Mouse (Mus musculus) MEL (cell line): ENCODE measurements around the gene Clpb. TPM values are rescaled to one million over a fixed set of nuclear protein-coding genes. Genes with fewer than 3 reads are reported as not detected.

Experiments used
- DNase-seq: peaks from one replicate; pipeline ENCODE4 v3.0.0; 2011; ENCODE audit warnings: low read depth, low spot score
- H3K27ac ChIP-seq: 2 replicates; pipeline ENCODE4 v1.5.1; 2012; ENCODE audit warnings: low read depth, mild to moderate bottlenecking, control low read depth, low read length, moderate library complexity; ENCODE audit not compliant: control insufficient read depth
- H3K27me3 ChIP-seq, 2 experiments: fragments of 150-350 bp in 1 of 2; sonication (generic) in 1 of 2; 2 replicates each; pipeline ENCODE4 v1.6.1; 2012; ENCODE audit warnings: low read length in 2 of 2, mild to moderate bottlenecking in 2 of 2, improper control_type of control experiment in 1 of 2, moderate library complexity in 1 of 2; ENCODE audit not compliant: insufficient read depth in 2 of 2, control insufficient read depth in 1 of 2
- H3K36me3 ChIP-seq, 2 experiments: 2 replicates each; pipeline ENCODE4 v1.6.1; 2012 to 2014; ENCODE audit warnings: low read length in 2 of 2, improper control_type of control experiment in 1 of 2, inconsistent platforms in 1 of 2, mild to moderate bottlenecking in 1 of 2; ENCODE audit not compliant: insufficient read depth in 2 of 2, control insufficient read depth in 1 of 2
- H3K4me1 ChIP-seq, 2 experiments: fragments of 150-350 bp in 1 of 2; sonication (generic) in 1 of 2; 2 replicates each; pipeline ENCODE4 v1.6.1; 2012; ENCODE audit warnings: low read length in 2 of 2, improper control_type of control experiment in 1 of 2, mild to moderate bottlenecking in 1 of 2; ENCODE audit not compliant: insufficient read depth in 2 of 2, control insufficient read depth in 1 of 2
- H3K4me3 ChIP-seq, 2 experiments: fragments of 150-350 bp in 1 of 2; sonication (generic) in 1 of 2; 2 replicates each; pipeline ENCODE4 v1.5.1; 2012; ENCODE audit warnings: low read depth in 2 of 2, low read length in 2 of 2, mild to moderate bottlenecking in 2 of 2, moderate library complexity in 2 of 2, control low read depth in 1 of 2, improper control_type of control experiment in 1 of 2; ENCODE audit not compliant: control insufficient read depth in 1 of 2, insufficient read depth in 1 of 2
- H3K79me2 ChIP-seq: 2 replicates; pipeline ENCODE4 v1.6.1; 2012; ENCODE audit warnings: mild to moderate bottlenecking, low read length, moderate library complexity; ENCODE audit not compliant: control insufficient read depth, poor library complexity, insufficient read depth
- H3K9ac ChIP-seq: 2 replicates; pipeline ENCODE4 v1.6.1; 2012; ENCODE audit warnings: low read depth, mild to moderate bottlenecking, control low read depth, low read length, moderate library complexity; ENCODE audit not compliant: control insufficient read depth, poor library complexity, severe bottlenecking
- H3K9me3 ChIP-seq: fragments of 150-350 bp; sonication (generic); replicated peaks from 2 replicates; pipeline ENCODE4 v1.6.1; 2012; ENCODE audit warnings: mild to moderate bottlenecking, low read length, improper control_type of control experiment, moderate library complexity; ENCODE audit not compliant: insufficient read depth
- CHD2 ChIP-seq: IDR thresholded peaks from 2 replicates; pipeline ENCODE4 v1.6.1; 2011; ENCODE audit warnings: low read length, improper control_type of control experiment
- EP300 ChIP-seq, 2 experiments: IDR thresholded peaks; 2 replicates each; pipeline ENCODE4 v1.6.1; 2011; ENCODE audit warnings: improper control_type of control experiment in 2 of 2, low read length in 2 of 2, low read depth in 1 of 2, mild to moderate bottlenecking in 1 of 2
- GATA1 ChIP-seq: IDR thresholded peaks from 2 replicates; pipeline ENCODE4 v1.6.1; 2011; ENCODE audit warnings: low read depth, low read length, improper control_type of control experiment
- HCFC1 ChIP-seq: IDR thresholded peaks from 2 replicates; pipeline ENCODE4 v1.6.1; 2012; ENCODE audit warnings: low read depth, mild to moderate bottlenecking, inconsistent platforms, low read length, improper control_type of control experiment, moderate library complexity
- JUND ChIP-seq: IDR thresholded peaks from 2 replicates; pipeline ENCODE4 v1.6.1; 2011; ENCODE audit warnings: low read depth, mild to moderate bottlenecking, improper control_type of control experiment, low read length
- MAFK ChIP-seq: IDR thresholded peaks from 2 replicates; pipeline ENCODE4 v1.6.1; 2011; ENCODE audit warnings: low read depth, mild to moderate bottlenecking, low read length, improper control_type of control experiment, borderline replicate concordance
- MAZ ChIP-seq: IDR thresholded peaks from 2 replicates; pipeline ENCODE4 v1.6.1; 2012; ENCODE audit warnings: low read depth, mild to moderate bottlenecking, inconsistent platforms, low read length, improper control_type of control experiment
- MEF2A ChIP-seq: IDR thresholded peaks from 2 replicates; pipeline ENCODE4 v1.6.1; 2014; ENCODE audit warnings: low read depth, mild to moderate bottlenecking, inconsistent platforms, low read length, improper control_type of control experiment; ENCODE audit not compliant: poor library complexity, insufficient replicate concordance, severe bottlenecking; ENCODE audit errors: extremely low read depth
- MXI1 ChIP-seq: IDR thresholded peaks from 2 replicates; pipeline ENCODE4 v1.6.1; 2011; ENCODE audit warnings: mild to moderate bottlenecking, low read depth, low read length, improper control_type of control experiment
- MYC ChIP-seq: IDR thresholded peaks from 2 replicates; pipeline ENCODE4 v1.6.1; 2011; ENCODE audit warnings: low read depth, mild to moderate bottlenecking, low read length, improper control_type of control experiment, moderate library complexity
- NELFE ChIP-seq: IDR thresholded peaks from 2 replicates; pipeline ENCODE4 v1.6.1; 2011; ENCODE audit warnings: low read depth, low read length, improper control_type of control experiment
- POLR2A ChIP-seq, 2 experiments: IDR thresholded peaks; 2 replicates each; pipeline ENCODE4 v1.6.1; 2011 to 2012; ENCODE audit warnings: low read length in 2 of 2, mild to moderate bottlenecking in 2 of 2, control low read depth in 1 of 2, improper control_type of control experiment in 1 of 2, low read depth in 1 of 2, moderate library complexity in 1 of 2; ENCODE audit not compliant: control insufficient read depth in 1 of 2, insufficient read depth in 1 of 2, poor library complexity in 1 of 2
- RAD21 ChIP-seq: IDR thresholded peaks from 2 replicates; pipeline ENCODE4 v1.6.1; 2011; ENCODE audit warnings: mild to moderate bottlenecking, low read depth, low read length, improper control_type of control experiment
- SMC3 ChIP-seq: IDR thresholded peaks from 2 replicates; pipeline ENCODE4 v1.6.1; 2011; ENCODE audit warnings: low read depth, low read length, improper control_type of control experiment
- ZC3H11A ChIP-seq: IDR thresholded peaks from 2 replicates; pipeline ENCODE4 v1.6.1; 2012; ENCODE audit warnings: low read depth, mild to moderate bottlenecking, inconsistent platforms, low read length, improper control_type of control experiment
- ZMIZ1 ChIP-seq: IDR thresholded peaks from 2 replicates; pipeline ENCODE4 v1.6.1; 2012; ENCODE audit warnings: low read depth, mild to moderate bottlenecking, inconsistent platforms, low read length, improper control_type of control experiment, moderate library complexity
- ZNF384 ChIP-seq: IDR thresholded peaks from 2 replicates; pipeline ENCODE4 v1.6.1; 2012; ENCODE audit warnings: low read depth, mild to moderate bottlenecking, inconsistent platforms, low read length, improper control_type of control experiment
- polyA plus RNA-seq, 2 experiments: library from polyadenylated mRNA; stranded (reverse) in 1 of 2; unstranded in 1 of 2; fragments of >175 nt in 1 of 2; fragments of >200 nt in 1 of 2; gene quantifications; 2 replicates each; pipeline versions ENCODE4 v1.2.1 to v1.2.4; 2012; ENCODE audit warnings: low replicate concordance in 2 of 2, low read depth in 1 of 2; ENCODE audit not compliant: insufficient read length in 2 of 2, insufficient read depth in 1 of 2, missing spikeins in 1 of 2
- total RNA-seq: library from RNA; depleted of rRNA; stranded (reverse); fragments of 300-350 nt; gene quantifications from 2 replicates; pipeline ENCODE4 v1.2.3, GENCODE M21; 2012

Gene Clpb
- total and polyA plus RNA-seq, 3 experiments: 59.0 to 71.5 TPM; not detected in 1

- no peak for DNase-seq
- H3K27me3 ChIP-seq: no peaks in the 10 kb centered on the region
- H3K9me3 ChIP-seq: no peaks in the 10 kb centered on the region
- no peaks in the 10 kb centered on the region for H3K79me2 ChIP-seq
- TF ChIP-seq MEF2A: no peak
- TF ChIP-seq CHD2: no peak
- no peak for TF ChIP-seq MXI1
- TF ChIP-seq, all 39 proteins: peak for 0
- Histone ChIP-seq H3K9ac (no peak overlapping the region), H3K4me1 (no peaks in the 10 kb centered on the region), H3K27ac (no peak overlapping the region), H3K4me3 (no peak overlapping the region), H3K36me3 (no peaks in the 10 kb centered on the region; a peak in 1 of 4 replicates)
Measured at GRCm38 (mm10) chr7:101767335-101767907, 104.0 kb downstream of the Clpb start.

GRCm38 (mm10) chr7:101770051-101770450 is 106.6 kb downstream of the Clpb start:
- DNase-seq: no peak
- no peak overlapping the region for H3K4me3 ChIP-seq

GRCm38 (mm10) chr7:101771604-101772003 is 108.2 kb downstream of the Clpb start:
- TF ChIP-seq MAZ: no peak
- TF ChIP-seq RAD21: no peak
- no peak for TF ChIP-seq ZMIZ1
- TF ChIP-seq POLR2A (IDR thresholded peaks at IDR 0.05; ENCODE audit: control insufficient read depth in 1 of 2, insufficient read depth in 1 of 2, low read depth in 1 of 2, low read length in 2 of 2, poor library complexity in 1 of 2): no peak
- Histone ChIP-seq H3K9me3 (no peaks in the 10 kb centered on the region), H3K9ac (no peak overlapping the region), H3K79me2 (no peaks in the 10 kb centered on the region), H3K4me1 (no peaks in the 10 kb centered on the region), H3K4me3 (no peak overlapping the region), H3K27ac (no peak overlapping the region), H3K27me3 (no peaks in the 10 kb centered on the region), H3K36me3 (no peaks in the 10 kb centered on the region)
- no peak for DNase-seq

More at GRCm38 (mm10) chr7:101770051-101770450, 106.6 kb downstream of the Clpb start:
- Histone ChIP-seq H3K9ac (no peak overlapping the region), H3K4me1 (no peaks in the 10 kb centered on the region), H3K27ac (no peak overlapping the region), H3K36me3 (no peaks in the 10 kb centered on the region), H3K79me2 (no peaks in the 10 kb centered on the region), H3K9me3 (no peaks in the 10 kb centered on the region), H3K27me3 (no peaks in the 10 kb centered on the region)
- TF ChIP-seq ZNF384 (no peak), JUND (no peak), EP300 (IDR thresholded peaks at IDR 0.05; ENCODE audit: low read depth in 1 of 2, low read length in 2 of 2) (no peak), MYC (no peak), ZC3H11A (no peak), HCFC1 (no peak), GATA1 (no peak), SMC3 (no peak), NELFE (no peak), POLR2A (IDR thresholded peaks at IDR 0.05; ENCODE audit: control insufficient read depth in 1 of 2, insufficient read depth in 1 of 2, low read depth in 1 of 2, low read length in 2 of 2, poor library complexity in 1 of 2) (no peak), MAFK (no peak), ZMIZ1 (no peak)
